Comparison of ENCODE assay signal across 14 mouse cellular contexts in the genomic region with DNA sequence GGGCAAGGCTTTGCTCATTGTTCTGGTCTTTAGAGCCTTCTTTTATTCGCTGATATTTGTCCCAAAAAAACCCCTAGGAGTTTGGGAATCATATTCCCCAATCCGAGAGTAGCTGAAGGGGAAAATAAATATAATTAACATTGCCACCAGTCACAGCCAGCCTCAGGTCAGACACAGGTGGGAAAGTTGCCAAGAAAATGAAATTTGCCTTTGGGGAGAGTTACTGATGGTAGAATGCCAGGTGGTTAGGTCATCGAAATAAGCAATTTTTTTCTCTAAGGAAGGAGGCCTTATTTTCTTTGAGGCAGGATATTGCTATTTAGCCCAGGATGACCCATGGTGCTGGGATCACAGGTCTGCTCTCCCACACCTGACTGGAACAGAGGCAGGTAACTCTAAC. TPM values are rescaled to one million over a fixed set of nuclear protein-coding genes. Genes with fewer than 3 reads are reported as not detected.
DNase-seq lines count a peak whose midpoint lies in the region; TF ChIP-seq lines count a peak whose summit lies in the region.
"Had no signal": no experiment of that assay in that cellular context is flagged by ENCODE, and none has a peak within 500 bp of the region (broad histone marks: within the 10 kb centered on the region; RNA-seq: fewer than 3 reads in every experiment).

No protein-coding gene starts in this region.

- TF ChIP-seq CTCF in left cerebral cortex, adult 2 months (IDR thresholded peaks at IDR 0.05) = no peak
- TF ChIP-seq CTCF in MEL (IDR thresholded peaks at IDR 0.05 in 2 of 3, conservative IDR thresholded peaks at IDR 0.05 in 1 of 3; ENCODE audit: control insufficient read depth in 1 of 3, insufficient read depth in 1 of 3, low read depth in 2 of 3, low read length in 3 of 3, poor library complexity in 1 of 3, severe bottlenecking in 1 of 3) = no peak

- TF ChIP-seq RAD21 in MEL (IDR thresholded peaks at IDR 0.05; ENCODE audit: low read depth, low read length) = no peak

- peaks cover 13 to 32% of the 10 kb centered on the region in 2 experiments for H3K4me1 ChIP-seq in MEL (ENCODE audit: control insufficient read depth in 1 of 2, insufficient read depth in 2 of 2, low read length in 2 of 2)

- DNase-seq in left cerebral cortex, adult 2 months (ENCODE audit: extremely low spot score in 1 of 2, low spot score in 2 of 2) = no peak
- DNase-seq in left cerebral cortex, adult 18-20 months (ENCODE audit: low spot score in 2 of 2) = no peak
- peak; percentile 73 for DNase-seq in 3T3-L1 (ENCODE audit: low read depth, low spot score)
- peak; percentile 42 for DNase-seq in MEL (ENCODE audit: low read depth, low spot score)
- peak; percentile 85 for DNase-seq in adipocyte (ENCODE audit: low spot score)
- no peak for DNase-seq in heart, postnatal 25 days (ENCODE audit: low spot score)

- H3K4me3 ChIP-seq in left cerebral cortex, adult 2 months = no peak overlapping the region
- no peak overlapping the region for H3K4me3 ChIP-seq in MEL (ENCODE audit: control insufficient read depth in 1 of 2, insufficient read depth in 1 of 2, low read depth in 2 of 2, low read length in 2 of 2)
- H3K4me3 ChIP-seq: embryonic facial prominence, embryonic 12.5 days; hindbrain, embryonic 15.5 days had no signal

- no peak for TF ChIP-seq POLR2A in MEL (IDR thresholded peaks at IDR 0.05; ENCODE audit: control insufficient read depth in 1 of 2, insufficient read depth in 1 of 2, low read depth in 1 of 2, low read length in 2 of 2, poor library complexity in 1 of 2)

- H3K27me3 ChIP-seq in MEL (ENCODE audit: control insufficient read depth in 1 of 2, insufficient read depth in 2 of 2, low read length in 2 of 2) = no peaks in the 10 kb centered on the region; a peak in 1 of 4 replicates

- no peak for TF ChIP-seq EP300 in MEL (IDR thresholded peaks at IDR 0.05; ENCODE audit: low read depth in 1 of 2, low read length in 2 of 2)

- H3K36me3 ChIP-seq in MEL (ENCODE audit: control insufficient read depth in 1 of 2, insufficient read depth in 2 of 2, low read length in 2 of 2) = peaks cover 0 to 23% of the 10 kb centered on the region in 2 experiments; a peak in 2 of 4 replicates
- H3K36me3 ChIP-seq: embryonic facial prominence, embryonic 12.5 days; embryonic facial prominence, embryonic 15.5 days; heart, embryonic 12.5 days; heart, embryonic 15.5 days; hindbrain, embryonic 15.5 days had no signal

- no peaks in the 10 kb centered on the region for H3K9me3 ChIP-seq in MEL (replicated peaks; ENCODE audit: insufficient read depth, low read length)
- H3K9me3 ChIP-seq: embryonic facial prominence, embryonic 12.5 days; embryonic facial prominence, embryonic 15.5 days; heart, embryonic 12.5 days; heart, embryonic 15.5 days; hindbrain, embryonic 15.5 days had no signal

- H3K79me2 ChIP-seq in MEL (ENCODE audit: control insufficient read depth, insufficient read depth, low read length, poor library complexity) = peaks cover 12% of the 10 kb centered on the region

- 0 out of 2 replicates have a peak overlapping the region, but pooled peaks have one; percentile 20 for H3K27ac ChIP-seq in left cerebral cortex, adult 2 months
- H3K27ac ChIP-seq in MEL (ENCODE audit: control insufficient read depth, low read depth, low read length) = no peak overlapping the region
- H3K27ac ChIP-seq: embryonic facial prominence, embryonic 12.5 days; embryonic facial prominence, embryonic 15.5 days; heart, embryonic 15.5 days; hindbrain, embryonic 15.5 days had no signal

- intact Hi-C loops in left cerebral cortex, adult 2 months (cut with DNase I) = loop anchor here (1.0 to 2.0 kb wide), 3 partner anchors 22 to 131 kb away; a partner anchor contains a TSS
- intact Hi-C loops in heart, postnatal 25 days (cut with DNase I) = loop anchor here (1.0 to 2.0 kb wide), 2 partner anchors 22 to 132 kb away; a partner anchor contains a TSS

- no peak overlapping the region for H3K9ac ChIP-seq in MEL (ENCODE audit: control insufficient read depth, low read depth, low read length, poor library complexity, severe bottlenecking)
- H3K9ac ChIP-seq: embryonic facial prominence, embryonic 12.5 days; embryonic facial prominence, embryonic 15.5 days; forebrain, postnatal 0 days; heart, embryonic 12.5 days; heart, embryonic 15.5 days had no signal

TF ChIP-seq in MEL, 35 proteins besides CTCF, POLR2A, EP300 and RAD21:
- TF ChIP-seq KAT2A (conservative IDR thresholded peaks at IDR 0.05; ENCODE audit: low read depth, low read length) (no peak), MYC (IDR thresholded peaks at IDR 0.05; ENCODE audit: low read depth, low read length) (no peak), ZNF384 (IDR thresholded peaks at IDR 0.05; ENCODE audit: low read depth, low read length) (no peak), GABPA (IDR thresholded peaks at IDR 0.05; ENCODE audit: low read depth, low read length) (no peak), SMC3 (IDR thresholded peaks at IDR 0.05; ENCODE audit: low read depth, low read length) (no peak), POLR2AphosphoS5 (IDR thresholded peaks at IDR 0.05; ENCODE audit: borderline replicate concordance, low read depth, low read length) (no peak), NRF1 (IDR thresholded peaks at IDR 0.05; ENCODE audit: insufficient read depth, low read depth, low read length, poor library complexity, severe bottlenecking) (no peak), E2F4 (IDR thresholded peaks at IDR 0.05; ENCODE audit: borderline replicate concordance, low read depth, low read length) (no peak), TCF12 (IDR thresholded peaks at IDR 0.05; ENCODE audit: low read depth, low read length) (no peak), HCFC1 (IDR thresholded peaks at IDR 0.05; ENCODE audit: low read depth, low read length) (no peak), MAX (IDR thresholded peaks at IDR 0.05; ENCODE audit: low read length) (no peak)

RNA-seq across cellular contexts. Expression of a gene that starts 3.0 kb away (rescaled TPM):
- total RNA-seq in left cerebral cortex, adult 2 months (2021) = 100 to 1,000 TPM in 1 of 2 experiments, 10 to 100 TPM in 1; 87.7 to 107 TPM
- total RNA-seq in left cerebral cortex, adult 18-20 months (2021) = 10 to 100 TPM; 78.2 to 85.1 TPM
- total RNA-seq in MEL (2012; rRNA removed) = 22.0 and 27.0 TPM in 2 replicates
- polyA plus RNA-seq in MEL (2012; ENCODE audit: insufficient read depth in 1 of 2, insufficient read length in 2 of 2, low read depth in 1 of 2, low replicate concordance in 2 of 2, missing spikeins in 1 of 2) = 10 to 100 TPM in 1 of 2 experiments, not detected in 1; 40.2 TPM
- 10 to 100 TPM; 18.3 to 23.0 TPM for total RNA-seq in heart, postnatal 25 days (2021)

RNA-seq across cellular contexts. Expression of a gene that starts 19.6 kb away (rescaled TPM):
- total RNA-seq in left cerebral cortex, adult 2 months (2021) = 10 to 100 TPM in 1 of 2 experiments, 1 to 10 TPM in 1; 8.0 to 10.6 TPM
- total RNA-seq in left cerebral cortex, adult 18-20 months (2021) = 1 to 10 TPM; 8.3 to 8.6 TPM
- 7.9 and 9.7 TPM in 2 replicates for total RNA-seq in MEL (2012; rRNA removed)
- 10 to 100 TPM in 1 of 2 experiments, not detected in 1; 24.4 TPM for polyA plus RNA-seq in MEL (2012; ENCODE audit: insufficient read depth in 1 of 2, insufficient read length in 2 of 2, low read depth in 1 of 2, low replicate concordance in 2 of 2, missing spikeins in 1 of 2)
- 10 to 100 TPM; 20.9 to 24.3 TPM for total RNA-seq in heart, postnatal 25 days (2021)

RNA-seq across cellular contexts. Expression of a gene that starts 35.3 kb away (rescaled TPM):
- total RNA-seq in left cerebral cortex, adult 2 months (2021) = under 1 TPM; 0.48 to 0.65 TPM
- 1 to 10 TPM in 1 of 2 experiments, under 1 TPM in 1; 0.49 to 2.1 TPM for total RNA-seq in left cerebral cortex, adult 18-20 months (2021)
- total RNA-seq in MEL (2012; rRNA removed) = not detected in 2 replicates
- under 1 TPM in 1 of 2 experiments, not detected in 1; 0.50 TPM for polyA plus RNA-seq in MEL (2012; ENCODE audit: insufficient read depth in 1 of 2, insufficient read length in 2 of 2, low read depth in 1 of 2, low replicate concordance in 2 of 2, missing spikeins in 1 of 2)
- 1 to 10 TPM; 5.3 to 7.9 TPM for total RNA-seq in heart, postnatal 25 days (2021)
- total RNA-seq: common myeloid progenitor, adult 5-6 weeks had no signal
- polyA plus RNA-seq: activated CD4-positive, CD25-positive, alpha-beta regulatory T cell, adult 4 months had no signal

RNA-seq across cellular contexts. Expression of a gene that starts 37.9 kb away (rescaled TPM):
- 10 to 100 TPM; 27.6 to 30.9 TPM for total RNA-seq in left cerebral cortex, adult 2 months (2021)
- total RNA-seq in left cerebral cortex, adult 18-20 months (2021) = 10 to 100 TPM; 32.0 to 33.3 TPM
- total RNA-seq in MEL (2012; rRNA removed) = 49.5 and 54.8 TPM in 2 replicates
- polyA plus RNA-seq in MEL (2012; ENCODE audit: insufficient read depth in 1 of 2, insufficient read length in 2 of 2, low read depth in 1 of 2, low replicate concordance in 2 of 2, missing spikeins in 1 of 2) = 10 to 100 TPM in 1 of 2 experiments, not detected in 1; 53.3 TPM
- 10 to 100 TPM in 1 of 2 experiments, 1 to 10 TPM in 1; 9.7 to 14.5 TPM for total RNA-seq in heart, postnatal 25 days (2021)

Comparison
In these comparisons a context has a peak if more than half of its experiments do, and no peak if none do; other contexts are left out.
1. DNase-seq: peak in 3T3-L1 (single experiment), MEL (single experiment) and adipocyte (single experiment); none in left cerebral cortex, adult 2 months (0 of 2), left cerebral cortex, adult 18-20 months (0 of 2) and heart, postnatal 25 days (single experiment).